9 mouse cellular contexts compared by ENCODE assay signal in the genomic region with DNA sequence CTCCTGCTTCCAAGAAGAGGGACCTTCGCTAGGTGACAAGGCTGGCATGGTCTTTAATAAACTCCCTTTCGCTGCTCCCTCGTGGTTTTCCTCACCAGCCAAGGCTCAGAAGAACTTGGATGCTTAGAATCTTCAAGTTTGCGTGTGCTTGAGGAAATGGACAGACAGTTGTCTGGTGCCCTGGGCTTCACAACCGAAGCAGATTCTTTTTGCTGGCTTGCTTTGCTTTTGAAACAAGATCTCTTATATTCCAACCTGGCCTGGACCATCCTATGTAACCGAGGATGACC. TPM values are rescaled to one million over a fixed set of nuclear protein-coding genes. Genes with fewer than 3 reads are reported as not detected.
DNase-seq lines count a peak whose midpoint lies in the region; ATAC-seq and TF ChIP-seq lines count a peak whose summit lies in the region.
"Had no signal": no experiment of that assay in that cellular context is flagged by ENCODE, and none has a peak within 500 bp of the region (broad histone marks: within the 10 kb centered on the region; RNA-seq: fewer than 3 reads in every experiment).

No protein-coding gene starts in this region.

- no peak overlapping the region for H3K27ac ChIP-seq in heart, embryonic 14.5 days (replicated peaks in 1 of 2; ENCODE audit: control insufficient read depth in 1 of 2, insufficient read depth in 1 of 2, low read depth in 2 of 2, low read length in 2 of 2)
- H3K27ac ChIP-seq in cortical plate, adult 2 months (ENCODE audit: insufficient read depth, low read length): no peak overlapping the region
- 0 out of 2 replicates have a peak overlapping the region, but pooled peaks have one; percentile 26 for H3K27ac ChIP-seq in hindbrain, embryonic 15.5 days (replicated peaks)
- peak overlapping the region; percentile 71 for H3K27ac ChIP-seq in midbrain, embryonic 13.5 days

- DNase-seq in heart, postnatal 36 days: no peak
- DNase-seq in adrenal gland, postnatal 4 days (ENCODE audit: low spot score in 2 of 2): no peak
- DNase-seq in ovary, adult 18-20 months (ENCODE audit: low spot score): no peak

- H3K36me3 ChIP-seq in heart, embryonic 14.5 days (ENCODE audit: control insufficient read depth, insufficient read depth, low read length): no peaks in the 10 kb centered on the region
- no peaks in the 10 kb centered on the region for H3K36me3 ChIP-seq in hindbrain, embryonic 15.5 days
- H3K36me3 ChIP-seq in midbrain, embryonic 13.5 days: no peaks in the 10 kb centered on the region

- TF ChIP-seq CTCF in cortical plate, adult 2 months (IDR thresholded peaks at IDR 0.05; ENCODE audit: extremely low read depth, insufficient read depth, low read length): no peak

- peaks cover 63% of the 10 kb centered on the region for H3K27me3 ChIP-seq in heart, embryonic 14.5 days (ENCODE audit: control insufficient read depth, insufficient read depth, low read length)
- peaks cover 43% of the 10 kb centered on the region for H3K27me3 ChIP-seq in hindbrain, embryonic 15.5 days
- H3K27me3 ChIP-seq in midbrain, embryonic 13.5 days: peaks cover 61% of the 10 kb centered on the region

- H3K9me3 ChIP-seq in heart, embryonic 14.5 days (ENCODE audit: control insufficient read depth, low read length): no peaks in the 10 kb centered on the region
- no peaks in the 10 kb centered on the region for H3K9me3 ChIP-seq in hindbrain, embryonic 15.5 days
- H3K9me3 ChIP-seq in midbrain, embryonic 13.5 days: 0 out of 2 replicates have a peak, but pooled peaks cover 3% of the 10 kb centered on the region

- intact Hi-C loops in heart, postnatal 36 days (cut with DNase I): no loop called here

- ATAC-seq in heart, embryonic 14.5 days (ENCODE audit: insufficient number of reproducible peaks, insufficient read depth, low FRiP score, low read depth): no peak
- no peak for ATAC-seq in hindbrain, embryonic 15.5 days (ENCODE audit: low FRiP score, low read depth)
- ATAC-seq in midbrain, embryonic 13.5 days: no peak
- ATAC-seq in activated CD4-positive, CD25-positive, alpha-beta regulatory T cell, adult 4 months: no peak

- TF ChIP-seq POLR2A in cortical plate, adult 2 months (IDR thresholded peaks at IDR 0.05; ENCODE audit: extremely low read depth, insufficient read depth, low read length): no peak

- H3K4me3 ChIP-seq in heart, embryonic 14.5 days (ENCODE audit: control insufficient read depth in 1 of 2, insufficient read depth in 1 of 2, low read depth in 1 of 2, low read length in 2 of 2): peak overlapping the region; percentile 51 to 57
- H3K4me3 ChIP-seq in cortical plate, adult 2 months (ENCODE audit: insufficient read depth, low read length): peak overlapping the region; percentile 22; the same call in 1 of the 2 replicates
- H3K4me3 ChIP-seq in hindbrain, embryonic 15.5 days: peak overlapping the region; percentile 48
- H3K4me3 ChIP-seq in midbrain, embryonic 13.5 days (replicated peaks): peak overlapping the region; percentile 54
- H3K4me3 ChIP-seq: myocyte had no signal

- H3K4me2 ChIP-seq in heart, embryonic 14.5 days (ENCODE audit: low read length): peak overlapping the region; percentile 98
- H3K4me2 ChIP-seq in hindbrain, embryonic 15.5 days: peak overlapping the region; percentile 79
- peak overlapping the region; percentile 90 for H3K4me2 ChIP-seq in midbrain, embryonic 13.5 days (replicated peaks)

- peak overlapping the region; percentile 52; the same call in 1 of the 2 replicates for H3K9ac ChIP-seq in heart, embryonic 14.5 days (ENCODE audit: low read length)
- H3K9ac ChIP-seq in hindbrain, embryonic 15.5 days: peak overlapping the region; percentile 40; the same call in 1 of the 2 replicates
- H3K9ac ChIP-seq in midbrain, embryonic 13.5 days (replicated peaks): peak overlapping the region; percentile 71

- WGBS in heart, embryonic 14.5 days: 28% methylated on average over 6 of the region's 6 CpGs
- WGBS in hindbrain, embryonic 15.5 days: 22% methylated on average over 6 of the region's 6 CpGs
- 21% methylated on average over 6 of the region's 6 CpGs for WGBS in midbrain, embryonic 13.5 days

- 0 out of 4 replicates have a peak, but pooled peaks cover 0 to 3% of the 10 kb centered on the region in 2 experiments for H3K4me1 ChIP-seq in heart, embryonic 14.5 days (ENCODE audit: control insufficient read depth in 2 of 2, insufficient read depth in 2 of 2, low read length in 2 of 2)
- no peaks in the 10 kb centered on the region for H3K4me1 ChIP-seq in cortical plate, adult 2 months (ENCODE audit: control insufficient read depth, insufficient read depth, low read length)
- H3K4me1 ChIP-seq in hindbrain, embryonic 15.5 days (replicated peaks): peaks cover 13% of the 10 kb centered on the region
- H3K4me1 ChIP-seq in midbrain, embryonic 13.5 days (replicated peaks): peaks cover 14% of the 10 kb centered on the region

RNA-seq across cellular contexts. Expression of a gene that starts 45.6 kb away (rescaled TPM):
- polyA plus RNA-seq in heart, embryonic 14.5 days (2014; fragmentation: Nextera tagmentation; extraction: Ambion mirVana): not detected in 2 replicates
- total RNA-seq in heart, postnatal 36 days (2021): under 1 TPM; 0.72 to 0.73 TPM
- polyA plus RNA-seq in cortical plate, adult 2 months (2012; rRNA removed): 0.06 TPM in 2 replicates
- 2.1 and 2.2 TPM in 2 replicates for polyA plus RNA-seq in hindbrain, embryonic 15.5 days (2015; fragmentation: Nextera tagmentation; extraction: Ambion mirVana)
- polyA plus RNA-seq in midbrain, embryonic 13.5 days (2015; fragmentation: Nextera tagmentation; extraction: Ambion mirVana): 9.7 and 10.4 TPM in 2 replicates
- total RNA-seq in adrenal gland, postnatal 4 days (2021): 1 to 10 TPM in 1 of 2 experiments, under 1 TPM in 1; 0.59 to 1.0 TPM
- 1 to 10 TPM in 1 of 2 experiments, not detected in 1; 2.2 TPM for polyA plus RNA-seq in activated CD4-positive, CD25-positive, alpha-beta regulatory T cell, adult 4 months (2017; shearing (Covaris generic))

Comparison
In these comparisons a context has a peak if more than half of its experiments do, and no peak if none do; other contexts are left out.
1. H3K27ac ChIP-seq: peak in hindbrain, embryonic 15.5 days (single experiment) and midbrain, embryonic 13.5 days (single experiment); none in heart, embryonic 14.5 days (0 of 2) and cortical plate, adult 2 months (single experiment).
2. Peak in every context shown above with its lines, with median percentiles within 50 percentile points of each other: H3K4me2 ChIP-seq, H3K4me3 ChIP-seq and H3K9ac ChIP-seq.